Mouse (Mus musculus): ENCODE results near the gene Gm9049. TPM values are rescaled to one million over a fixed set of nuclear protein-coding genes. Genes with fewer than 3 reads are reported as not detected.
"Not testable (repeated sequence)": the region's sequence is repeated elsewhere in the genome, so short reads cannot be mapped to it uniquely, and the experiment has no call there.

Gm9049 gene
- not detected for total RNA-seq (2021)
- long read RNA-seq, experiment 1 = 0 reads
- long read RNA-seq, experiment 2 = 0 reads

DNA sequence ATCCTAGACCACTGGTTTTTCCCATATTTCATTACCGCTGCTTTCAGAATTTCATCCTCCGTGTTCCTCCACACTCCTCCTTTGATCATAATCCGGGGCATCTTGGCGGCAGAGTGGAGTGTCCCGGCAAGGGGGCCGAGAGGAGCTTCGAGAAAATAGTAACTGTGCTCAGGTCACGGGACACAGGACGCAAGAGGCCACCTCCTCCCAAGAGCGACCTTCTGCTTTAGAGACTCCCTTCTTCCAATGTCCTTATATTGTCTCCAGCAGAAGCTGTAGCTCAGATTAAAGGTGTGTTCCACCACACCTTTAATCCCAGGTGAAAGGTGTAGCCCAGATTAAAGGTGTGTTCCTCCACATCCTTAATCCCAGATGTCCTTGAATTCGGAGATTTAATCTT, at the start of gene Gm9049:
Gene Gm9049 (minus strand): TSS at position 101 of the 400 bp plus-strand sequence.
- DNase-seq (ENCODE audit: low spot score in 2 of 2) = not testable (repeated sequence)

DNA sequence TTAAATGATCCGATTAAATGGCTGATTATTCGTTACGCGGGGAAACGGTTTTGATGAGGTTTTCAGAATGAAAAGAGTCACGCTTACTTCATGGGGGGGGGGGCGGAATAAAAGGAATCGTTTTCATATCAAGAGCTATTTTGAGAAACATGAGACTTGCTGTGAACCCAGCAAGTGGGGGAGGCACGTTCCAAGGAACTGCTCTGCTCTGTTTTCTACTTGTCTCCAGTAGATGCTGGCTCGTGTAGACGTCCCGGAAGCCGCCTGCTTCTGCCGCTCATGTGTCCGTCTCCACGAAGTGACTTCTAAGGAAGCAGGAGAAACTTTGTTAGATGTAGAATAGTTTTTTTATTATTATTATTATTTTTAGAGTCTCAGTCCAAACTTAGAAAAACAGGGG, 46.0 kb upstream of the Gm9049 start:
- no peak for DNase-seq (ENCODE audit: low spot score in 2 of 2)

DNA sequence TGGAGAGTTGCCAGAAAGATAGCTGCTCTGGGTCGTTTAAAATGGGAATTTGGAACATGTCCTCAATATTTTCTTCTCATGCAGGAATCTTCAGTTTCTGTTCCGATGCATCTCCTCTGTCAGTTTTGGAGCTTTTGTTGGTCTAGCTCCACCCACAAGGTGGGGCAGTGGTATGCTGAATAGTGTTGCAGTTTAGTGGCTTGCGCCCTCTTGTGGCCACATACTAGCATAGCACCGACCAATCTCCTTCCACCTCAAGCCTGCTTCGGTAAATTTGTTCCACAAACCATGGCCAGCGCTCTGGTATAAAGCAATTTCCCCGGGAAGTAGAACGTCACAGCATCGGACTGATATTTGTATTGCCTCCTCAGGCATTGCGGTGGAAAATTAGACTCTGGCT, 16.5 kb upstream of the Gm9049 start:
- peak; percentile 61 to 80 for DNase-seq (ENCODE audit: low spot score in 2 of 2)

DNA sequence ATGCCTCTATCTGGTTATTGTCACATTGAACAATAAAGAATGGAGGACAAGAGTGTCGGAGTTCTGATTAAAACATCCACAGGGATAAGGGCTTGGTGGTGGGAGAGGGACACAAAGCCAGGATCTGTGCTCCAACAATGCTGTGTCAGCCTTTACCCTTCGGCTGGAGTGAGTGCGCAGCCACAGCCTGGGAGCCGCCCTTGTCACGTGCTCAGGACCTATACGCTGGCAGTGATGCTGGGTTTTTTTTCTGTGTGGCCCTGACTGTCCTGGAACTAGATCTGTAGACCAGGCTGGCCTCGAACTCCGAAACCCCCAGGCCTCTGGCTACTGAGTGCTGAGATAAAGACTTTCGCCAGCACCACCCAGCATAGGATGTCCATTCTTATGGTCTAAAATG, 15.6 kb upstream of the Gm9049 start:
- no peak for DNase-seq (ENCODE audit: low spot score in 2 of 2)

DNA sequence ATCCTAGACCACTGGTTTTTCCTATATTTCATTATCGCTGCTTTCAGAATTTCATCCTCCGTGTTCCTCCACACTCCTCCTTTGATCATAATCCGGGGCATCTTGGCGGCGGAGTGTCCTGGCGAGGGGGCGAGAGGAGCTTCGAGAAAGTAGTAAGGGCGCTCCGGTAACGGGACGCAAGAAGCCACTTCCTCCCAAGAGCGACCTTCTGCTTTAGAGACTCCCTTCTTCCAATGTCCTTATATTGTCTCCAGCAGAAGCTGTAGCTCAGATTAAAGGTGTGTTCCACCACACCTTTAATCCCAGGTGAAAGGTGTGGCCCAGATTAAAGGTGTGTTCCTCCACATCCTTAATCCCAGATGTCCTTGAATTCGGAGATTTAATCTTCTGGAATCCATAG, 5.3 kb downstream of the Gm9049 start, which contains the start of gene Gm9048:
Gene Gm9048 (minus strand): TSS at position 101 of the 400 bp plus-strand sequence.
- DNase-seq (ENCODE audit: low spot score in 2 of 2) = not testable (repeated sequence)

DNA sequence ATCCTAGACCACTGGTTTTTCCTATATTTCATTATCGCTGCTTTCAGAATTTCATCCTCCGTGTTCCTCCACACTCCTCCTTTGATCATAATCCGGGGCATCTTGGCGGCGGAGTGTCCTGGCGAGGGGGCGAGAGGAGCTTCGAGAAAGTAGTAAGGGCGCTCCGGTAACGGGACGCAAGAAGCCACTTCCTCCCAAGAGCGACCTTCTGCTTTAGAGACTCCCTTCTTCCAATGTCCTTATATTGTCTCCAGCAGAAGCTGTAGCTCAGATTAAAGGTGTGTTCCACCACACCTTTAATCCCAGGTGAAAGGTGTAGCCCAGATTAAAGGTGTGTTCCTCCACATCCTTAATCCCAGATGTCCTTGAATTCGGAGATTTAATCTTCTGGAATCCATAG, 10.8 kb downstream of the Gm9049 start, which contains the start of gene Gm9046:
Gene Gm9046 (minus strand): TSS at position 101 of the 400 bp plus-strand sequence.
- DNase-seq (ENCODE audit: low spot score in 2 of 2) = not testable (repeated sequence)

DNA sequence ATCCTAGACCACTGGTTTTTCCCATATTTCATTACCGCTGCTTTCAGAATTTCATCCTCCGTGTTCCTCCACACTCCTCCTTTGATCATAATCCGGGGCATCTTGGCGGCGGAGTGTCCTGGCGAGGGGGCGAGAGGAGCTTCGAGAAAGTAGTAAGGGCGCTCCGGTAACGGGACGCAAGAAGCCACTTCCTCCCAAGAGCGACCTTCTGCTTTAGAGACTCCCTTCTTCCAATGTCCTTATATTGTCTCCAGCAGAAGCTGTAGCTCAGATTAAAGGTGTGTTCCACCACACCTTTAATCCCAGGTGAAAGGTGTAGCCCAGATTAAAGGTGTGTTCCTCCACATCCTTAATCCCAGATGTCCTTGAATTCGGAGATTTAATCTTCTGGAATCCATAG, 16.2 kb downstream of the Gm9049 start, which contains the start of gene Gm9045:
Gene Gm9045 (minus strand): TSS at position 101 of the 400 bp plus-strand sequence.
- DNase-seq (ENCODE audit: low spot score in 2 of 2) = not testable (repeated sequence)

DNA sequence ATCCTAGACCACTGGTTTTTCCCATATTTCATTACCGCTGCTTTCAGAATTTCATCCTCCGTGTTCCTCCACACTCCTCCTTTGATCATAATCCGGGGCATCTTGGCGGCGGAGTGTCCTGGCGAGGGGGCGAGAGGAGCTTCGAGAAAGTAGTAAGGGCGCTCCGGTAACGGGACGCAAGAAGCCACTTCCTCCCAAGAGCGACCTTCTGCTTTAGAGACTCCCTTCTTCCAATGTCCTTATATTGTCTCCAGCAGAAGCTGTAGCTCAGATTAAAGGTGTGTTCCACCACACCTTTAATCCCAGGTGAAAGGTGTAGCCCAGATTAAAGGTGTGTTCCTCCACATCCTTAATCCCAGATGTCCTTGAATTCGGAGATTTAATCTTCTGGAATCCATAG, 21.6 kb downstream of the Gm9049 start, which contains the start of gene Gm9044:
Gene Gm9044 (minus strand): TSS at position 101 of the 400 bp plus-strand sequence.
- DNase-seq (ENCODE audit: low spot score in 2 of 2) = not testable (repeated sequence)

DNA sequence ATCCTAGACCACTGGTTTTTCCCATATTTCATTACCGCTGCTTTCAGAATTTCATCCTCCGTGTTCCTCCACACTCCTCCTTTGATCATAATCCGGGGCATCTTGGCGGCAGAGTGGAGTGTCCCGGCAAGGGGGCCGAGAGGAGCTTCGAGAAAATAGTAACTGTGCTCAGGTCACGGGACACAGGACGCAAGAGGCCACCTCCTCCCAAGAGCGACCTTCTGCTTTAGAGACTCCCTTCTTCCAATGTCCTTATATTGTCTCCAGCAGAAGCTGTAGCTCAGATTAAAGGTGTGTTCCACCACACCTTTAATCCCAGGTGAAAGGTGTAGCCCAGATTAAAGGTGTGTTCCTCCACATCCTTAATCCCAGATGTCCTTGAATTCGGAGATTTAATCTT, 27.0 kb downstream of the Gm9049 start, which contains the start of gene Gm9040:
Gene Gm9040 (minus strand): TSS at position 101 of the 400 bp plus-strand sequence.
- DNase-seq (ENCODE audit: low spot score in 2 of 2) = not testable (repeated sequence)

DNA sequence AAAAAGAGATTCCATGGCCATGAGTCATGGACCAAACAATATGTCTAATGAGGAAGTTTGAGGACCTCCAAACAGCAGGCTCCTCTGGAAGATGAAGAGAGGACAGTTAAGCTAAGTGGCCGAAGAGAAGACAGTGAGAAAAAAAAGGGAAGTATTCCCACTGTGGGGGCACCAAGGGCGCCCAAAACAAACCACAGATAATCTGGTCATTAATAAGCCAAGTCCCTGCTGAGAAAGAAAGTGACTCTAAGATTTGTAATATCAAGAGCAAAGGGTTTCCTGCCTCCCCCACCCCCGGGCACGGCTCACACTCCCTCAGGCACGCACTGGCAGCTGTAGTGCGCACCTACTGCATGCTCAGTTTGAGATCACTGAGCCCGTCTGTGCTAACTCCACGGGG, 34.9 kb downstream of the Gm9049 start:
- no peak for DNase-seq (ENCODE audit: low spot score in 2 of 2)

DNA sequence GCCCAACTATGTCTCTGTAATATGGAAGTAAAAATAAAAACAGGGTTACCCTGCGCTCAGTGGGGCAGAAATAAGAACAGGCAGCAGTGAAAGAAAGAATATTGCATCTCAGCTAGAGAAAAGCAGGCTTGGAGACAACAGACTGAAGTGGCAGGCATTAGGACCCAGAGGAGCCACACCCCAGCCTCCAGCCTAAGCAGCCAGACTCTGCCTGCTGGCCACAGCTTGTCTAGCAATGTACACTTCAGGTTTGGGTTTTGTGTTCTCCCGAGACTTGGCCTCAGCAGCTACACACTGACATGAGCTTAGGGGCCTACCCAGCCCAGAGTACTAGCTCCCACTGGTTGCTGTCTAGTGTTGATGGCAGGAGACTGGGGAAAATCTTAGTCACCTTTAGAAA, 51.8 kb downstream of the Gm9049 start:
- DNase-seq (ENCODE audit: low spot score in 2 of 2) = not testable (repeated sequence)

Other genes starting within 250 kb of the Gm9049 start
- gene Mdm1, start 212.3 kb downstream of the Gm9049 start, total RNA-seq (2021) = 1 to 10 TPM; 7.6 to 9.6 TPM
- gene Il22, start 149.2 kb downstream of the Gm9049 start, total RNA-seq (2021) = not detected
- gene Gm32717, start 113.3 kb downstream of the Gm9049 start, total RNA-seq (2021) = under 1 TPM; 0.66 to 0.78 TPM
- under 1 TPM; 0.66 to 0.78 TPM for gene Gm32802, start 95.4 kb downstream of the Gm9049 start, total RNA-seq (2021)
- gene Iltifb, start 59.1 kb downstream of the Gm9049 start, total RNA-seq (2021) = not detected
- not detected for gene Gm9040, start 27.1 kb downstream of the Gm9049 start, total RNA-seq (2021)
- not detected for gene Gm9044, start 21.7 kb downstream of the Gm9049 start, total RNA-seq (2021)
- gene Gm9045, start 16.3 kb downstream of the Gm9049 start, total RNA-seq (2021) = not detected
- gene Gm9046, start 10.8 kb downstream of the Gm9049 start, total RNA-seq (2021) = not detected
- not detected for gene Gm9048, start 5.4 kb downstream of the Gm9049 start, total RNA-seq (2021)
- not detected for gene Ifng, start 86.9 kb upstream of the Gm9049 start, total RNA-seq (2021)

All from gastrocnemius, postnatal 4 days (tissue).